Mouse (Mus musculus): Measurements from ENCODE around the gene Hoxd11. TPM values are rescaled to one million over a fixed set of nuclear protein-coding genes. Genes with fewer than 3 reads are reported as not detected.

Gene Hoxd11
- total RNA-seq, 2 experiments from 2014 or later, result not detected

DNA sequence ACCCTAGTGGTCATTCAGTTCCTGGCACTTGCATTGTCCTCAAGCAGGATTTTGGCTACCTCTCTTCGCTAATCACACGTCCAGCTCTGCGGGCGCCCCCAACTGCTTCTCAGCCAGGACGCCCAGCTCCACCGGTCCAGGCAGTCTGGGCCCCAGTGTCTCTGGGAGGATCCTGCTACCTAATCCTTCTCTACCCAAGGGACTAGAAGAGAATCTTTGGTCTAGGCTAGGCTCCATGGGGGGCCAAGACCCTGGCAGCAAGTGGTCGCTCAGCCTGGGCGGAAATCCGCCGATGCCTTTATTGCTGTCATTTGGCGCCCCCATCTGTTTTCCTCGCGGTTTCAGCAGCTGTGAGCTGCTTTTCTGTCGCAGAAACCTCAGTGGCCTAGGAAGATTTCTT is 17.7 kb upstream of the Hoxd11 start:
- ATAC-seq (replicated peaks; ENCODE audit: low FRiP score, poor library complexity, severe bottlenecking), result no peak

DNA sequence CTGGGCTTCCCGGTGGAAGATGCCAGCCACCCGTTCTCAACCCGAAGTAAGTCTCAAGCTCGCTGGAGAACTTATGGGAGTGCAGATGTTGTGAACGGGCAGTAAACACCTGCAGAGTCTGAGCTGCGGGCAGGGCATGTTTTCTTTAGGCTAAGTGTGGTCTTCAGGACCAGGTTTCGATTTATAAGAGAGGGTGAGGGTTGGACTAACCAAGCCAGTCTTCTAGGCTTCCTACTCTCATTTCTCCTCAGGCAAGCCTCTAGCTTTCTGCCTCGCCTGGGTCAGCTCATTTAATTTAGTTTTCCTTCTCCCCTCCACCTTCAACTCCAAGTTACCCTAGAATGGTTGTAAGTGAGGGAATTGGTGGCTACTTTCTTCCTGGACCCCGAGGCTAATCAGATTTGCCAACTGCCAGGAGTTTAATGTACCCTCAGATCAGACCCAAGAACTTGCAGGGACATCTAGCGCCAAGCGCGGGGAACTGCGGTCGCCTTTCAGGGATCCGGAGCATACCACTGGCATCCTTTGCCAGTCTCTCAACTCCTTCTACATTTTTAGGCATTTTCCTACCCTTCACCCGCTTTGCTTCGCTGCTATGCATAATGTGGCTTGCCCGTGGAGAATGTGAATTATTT is 15.9 kb upstream of the Hoxd11 start:
- ATAC-seq (replicated peaks; ENCODE audit: low FRiP score, poor library complexity, severe bottlenecking), result no peak

DNA sequence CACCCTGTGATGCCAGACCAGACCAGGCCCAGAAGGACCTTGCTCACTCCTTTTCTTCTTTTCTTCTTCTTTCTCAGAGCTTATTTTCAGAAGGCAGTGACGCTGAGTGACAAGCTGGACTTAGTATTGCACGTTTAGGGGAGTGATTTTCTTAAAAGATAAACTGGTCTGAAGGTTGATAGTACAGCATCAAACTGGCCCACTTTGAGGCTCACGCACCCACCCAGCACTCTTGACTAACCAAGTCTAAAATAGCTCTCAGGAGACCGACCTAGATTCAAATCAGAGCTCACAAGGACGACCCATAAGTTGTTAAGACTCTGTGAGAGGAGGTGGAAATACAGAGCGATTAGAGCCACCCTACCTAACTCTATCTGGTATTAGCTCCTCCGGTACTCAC is 12.9 kb upstream of the Hoxd11 start:
- no peak for ATAC-seq (replicated peaks; ENCODE audit: low FRiP score, poor library complexity, severe bottlenecking)

DNA sequence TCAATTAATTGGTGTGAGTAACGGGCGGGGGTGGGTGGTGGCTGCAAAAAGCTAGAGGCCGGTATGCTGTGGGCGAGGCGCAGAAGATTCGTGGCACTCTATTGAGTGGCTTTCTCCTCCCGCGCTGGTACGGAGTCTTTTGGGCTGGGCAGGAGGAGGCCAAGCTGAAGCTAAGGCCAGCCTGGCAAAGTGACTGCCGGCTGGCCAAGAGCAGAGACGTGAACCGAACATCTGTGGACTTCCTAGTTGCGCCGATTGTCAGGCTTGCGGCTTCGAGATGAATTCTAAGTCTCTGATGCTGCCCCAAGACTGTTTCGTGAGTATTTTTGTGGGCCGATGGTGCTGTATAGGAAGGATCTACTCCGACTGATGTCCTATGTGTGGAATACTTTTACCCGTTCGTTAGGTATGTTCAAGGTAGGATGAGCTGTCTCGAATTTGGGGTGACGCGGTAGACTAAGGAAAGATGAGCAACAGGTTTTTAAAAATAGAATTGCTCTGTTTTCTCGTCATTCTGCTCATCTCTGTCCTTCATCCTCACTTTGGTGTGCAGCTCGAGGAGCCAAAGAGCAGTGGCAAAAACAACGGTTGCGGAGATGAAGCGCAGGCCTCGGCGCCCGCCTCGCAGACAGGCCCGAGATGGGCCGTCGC is 12.0 kb upstream of the Hoxd11 start:
- ATAC-seq (replicated peaks; ENCODE audit: low FRiP score, poor library complexity, severe bottlenecking), result no peak

DNA sequence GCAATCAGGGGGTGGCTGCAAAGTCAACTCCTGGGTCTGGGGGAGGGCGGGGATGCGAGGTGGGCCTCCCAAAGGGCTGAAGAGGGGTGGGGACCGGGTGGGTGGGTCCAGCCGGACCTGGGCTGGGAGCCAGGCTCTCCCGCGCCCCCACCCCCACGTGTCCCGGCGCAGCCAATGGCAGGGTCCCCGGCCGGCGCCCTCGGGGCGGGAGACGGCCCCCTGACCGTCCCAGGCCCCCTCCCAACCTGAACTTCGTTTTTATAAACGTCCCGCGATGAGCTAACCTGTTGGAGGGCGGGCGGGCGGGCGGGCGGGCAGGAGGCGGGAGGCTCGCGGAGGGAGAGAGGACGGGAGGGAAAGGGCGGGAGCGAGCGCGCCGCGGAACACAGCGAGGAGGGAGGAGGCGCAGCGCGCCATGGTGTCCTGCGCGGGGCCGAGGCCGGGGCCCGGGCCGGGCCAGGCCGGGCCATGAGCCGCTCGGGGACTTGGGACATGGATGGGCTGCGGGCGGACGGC is 11.5 kb upstream of the Hoxd11 start, which contains the start of gene Hoxd13:
Hoxd13 (plus strand) TSS at position 469 of the 516 bp plus-strand sequence.
- no peak for ATAC-seq (replicated peaks; ENCODE audit: low FRiP score, poor library complexity, severe bottlenecking)

DNA sequence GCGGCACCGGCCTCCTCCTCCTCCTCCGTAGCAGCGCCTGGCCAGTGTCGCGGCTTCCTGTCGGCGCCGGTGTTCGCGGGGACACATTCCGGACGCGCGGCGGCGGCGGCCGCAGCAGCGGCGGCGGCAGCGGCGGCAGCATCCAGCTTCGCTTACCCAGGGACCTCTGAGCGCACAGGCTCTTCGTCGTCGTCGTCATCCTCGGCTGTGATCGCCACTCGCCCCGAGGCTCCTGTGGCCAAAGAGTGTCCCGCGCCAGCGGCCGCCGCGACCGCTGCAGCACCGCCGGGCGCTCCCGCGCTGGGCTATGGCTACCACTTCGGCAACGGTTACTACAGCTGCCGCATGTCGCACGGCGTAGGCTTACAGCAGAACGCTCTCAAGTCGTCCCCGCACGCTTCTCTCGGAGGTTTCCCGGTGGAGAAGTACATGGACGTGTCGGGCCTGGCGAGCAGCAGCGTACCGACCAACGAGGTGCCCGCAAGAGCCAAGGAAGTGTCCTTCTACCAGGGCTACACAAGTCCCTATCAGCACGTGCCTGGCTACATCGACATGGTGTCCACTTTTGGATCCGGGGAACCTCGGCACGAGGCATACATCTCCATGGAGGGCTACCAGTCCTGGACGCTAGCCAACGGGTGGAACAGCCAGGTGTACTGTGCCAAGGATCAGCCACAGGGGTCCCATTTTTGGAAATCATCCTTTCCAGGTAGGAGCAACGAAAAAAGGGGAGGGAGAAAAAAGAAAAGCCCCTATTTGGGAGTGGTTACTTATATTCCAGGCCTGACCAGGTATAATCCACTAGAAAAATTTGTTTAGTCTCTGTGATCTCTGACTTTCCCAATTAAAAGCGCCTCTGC is 10.8 kb upstream of the Hoxd11 start:
- no peak for ATAC-seq (replicated peaks; ENCODE audit: low FRiP score, poor library complexity, severe bottlenecking)

DNA sequence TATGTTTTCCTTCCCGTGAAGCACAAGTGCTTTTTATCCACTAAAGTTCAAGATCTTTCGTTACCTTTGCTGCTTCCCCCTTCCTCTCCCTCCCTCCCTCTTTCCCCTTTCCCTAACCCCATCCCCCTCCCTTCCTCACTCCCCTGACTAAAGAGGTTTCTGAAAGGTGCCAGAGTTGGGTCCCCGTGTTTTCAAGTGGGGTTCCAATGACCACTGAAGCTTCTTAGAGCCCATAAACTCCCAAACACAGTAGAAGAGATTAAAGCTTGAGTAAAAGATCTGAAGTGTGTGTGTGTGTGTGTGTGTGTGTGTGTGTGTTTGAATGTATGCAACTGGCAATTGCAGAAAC is 10.2 kb upstream of the Hoxd11 start:
- no peak for ATAC-seq (replicated peaks; ENCODE audit: low FRiP score, poor library complexity, severe bottlenecking)

DNA sequence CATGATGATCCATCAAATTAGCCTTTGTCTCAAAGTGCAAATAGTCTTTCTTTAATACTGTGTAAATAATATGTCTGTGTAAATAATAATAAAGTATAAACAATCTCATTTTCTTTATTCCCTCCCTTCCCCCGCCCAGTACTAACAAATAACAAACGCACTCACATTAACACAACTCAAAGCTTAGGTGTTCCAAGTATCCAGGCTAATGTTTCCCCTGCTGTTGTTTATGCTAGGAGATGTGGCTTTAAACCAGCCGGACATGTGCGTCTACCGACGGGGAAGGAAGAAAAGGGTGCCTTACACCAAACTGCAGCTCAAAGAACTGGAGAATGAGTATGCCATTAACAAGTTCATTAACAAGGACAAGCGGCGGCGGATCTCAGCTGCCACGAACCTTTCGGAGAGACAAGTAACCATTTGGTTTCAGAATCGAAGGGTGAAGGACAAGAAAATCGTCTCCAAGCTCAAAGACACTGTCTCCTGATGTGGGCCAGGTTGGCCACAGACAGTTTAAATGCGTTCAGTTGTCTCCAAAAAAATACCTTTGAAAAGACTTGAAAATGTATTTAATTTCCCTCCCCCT is 9.6 kb upstream of the Hoxd11 start:
- no peak for ATAC-seq (replicated peaks; ENCODE audit: low FRiP score, poor library complexity, severe bottlenecking)

DNA sequence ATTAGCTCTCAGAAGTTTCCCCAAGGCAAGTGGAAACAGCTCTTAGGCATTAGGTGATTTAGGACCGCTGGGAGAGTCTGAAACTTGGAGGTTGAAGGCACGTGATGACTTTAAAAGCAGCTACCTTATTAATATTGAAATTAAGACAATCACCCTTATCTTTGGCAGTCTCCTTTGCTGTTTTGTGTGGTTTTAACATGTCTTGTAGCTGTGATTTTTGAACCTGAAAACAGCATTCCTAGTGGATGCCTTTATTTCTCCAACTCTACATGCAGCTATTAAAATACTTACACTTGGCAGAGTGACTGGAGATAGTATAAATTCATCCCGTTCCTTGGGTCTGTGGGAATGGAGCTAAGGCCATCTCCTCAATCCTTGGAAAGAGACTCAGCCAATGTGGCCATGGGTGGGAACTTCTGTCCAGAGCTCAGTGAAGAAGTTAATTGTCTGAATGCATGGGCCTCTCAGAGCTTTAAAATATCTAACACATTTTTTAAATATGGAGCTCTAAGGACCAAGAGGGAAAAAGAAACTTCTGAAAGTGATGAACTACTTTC is 8.6 kb upstream of the Hoxd11 start:
- ATAC-seq (replicated peaks; ENCODE audit: low FRiP score, poor library complexity, severe bottlenecking), result no peak

DNA sequence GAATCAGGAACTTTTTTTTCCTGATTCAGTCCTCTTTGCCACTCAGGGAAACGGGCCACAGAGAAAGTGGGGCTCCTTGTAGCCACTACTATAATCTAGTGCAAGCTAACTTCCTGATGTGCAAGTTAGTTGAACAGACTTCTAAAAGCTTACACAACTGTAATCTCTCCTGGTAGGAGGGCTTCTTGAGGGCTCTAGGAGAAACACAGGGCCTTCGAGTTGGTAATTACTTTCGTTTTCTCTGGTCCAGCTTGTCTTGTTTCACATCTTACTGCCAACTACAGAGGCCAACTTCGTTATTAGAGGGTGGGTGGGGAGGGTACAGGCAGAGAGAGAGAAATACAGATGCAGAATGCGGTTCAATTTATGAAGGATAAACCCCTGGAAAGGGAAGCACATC is 7.5 kb upstream of the Hoxd11 start:
- no peak for ATAC-seq (replicated peaks; ENCODE audit: low FRiP score, poor library complexity, severe bottlenecking)

DNA sequence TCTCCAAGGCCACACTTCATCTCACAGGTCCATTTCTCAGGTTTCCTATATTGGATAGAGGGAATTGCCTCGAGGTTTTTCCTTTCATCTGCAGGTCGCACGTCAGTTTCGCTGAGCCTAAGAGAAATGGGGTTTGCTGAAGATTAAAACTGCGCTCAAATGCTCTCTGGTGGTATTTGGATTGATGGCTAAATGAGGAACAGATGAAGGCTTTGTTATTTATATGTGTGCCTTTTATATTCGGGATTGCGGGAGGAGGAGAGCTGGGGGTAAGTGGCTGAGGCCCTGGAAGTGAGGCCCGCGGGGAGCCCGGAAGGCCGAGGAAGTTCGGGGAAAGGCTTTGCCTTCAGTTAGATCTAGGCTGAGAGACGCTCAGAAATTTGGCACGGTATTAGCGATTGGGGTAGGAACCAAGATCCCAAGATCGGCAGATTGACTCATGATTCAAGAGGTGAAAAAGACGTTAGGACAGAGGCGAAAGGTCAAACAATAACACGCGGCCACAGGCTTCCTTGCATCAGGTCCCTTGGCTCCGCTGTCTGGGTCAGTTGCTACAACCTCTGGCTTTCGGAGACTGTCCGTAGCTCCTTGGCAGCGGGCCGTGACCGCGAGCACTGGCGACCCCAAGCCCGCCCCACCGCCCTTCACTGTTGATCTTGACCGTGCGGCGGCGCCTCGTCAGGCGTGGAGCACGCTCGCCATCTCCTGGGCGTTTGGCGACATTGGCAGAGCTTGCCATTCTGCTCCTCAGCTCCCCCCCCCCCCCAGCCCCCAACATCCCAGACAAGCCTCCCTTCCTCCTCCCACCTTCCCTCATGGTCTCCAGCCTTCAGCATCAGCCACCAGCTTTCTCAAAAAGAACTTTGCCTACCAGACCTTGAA is 6.6 kb upstream of the Hoxd11 start:
- no peak for ATAC-seq (replicated peaks; ENCODE audit: low FRiP score, poor library complexity, severe bottlenecking)

DNA sequence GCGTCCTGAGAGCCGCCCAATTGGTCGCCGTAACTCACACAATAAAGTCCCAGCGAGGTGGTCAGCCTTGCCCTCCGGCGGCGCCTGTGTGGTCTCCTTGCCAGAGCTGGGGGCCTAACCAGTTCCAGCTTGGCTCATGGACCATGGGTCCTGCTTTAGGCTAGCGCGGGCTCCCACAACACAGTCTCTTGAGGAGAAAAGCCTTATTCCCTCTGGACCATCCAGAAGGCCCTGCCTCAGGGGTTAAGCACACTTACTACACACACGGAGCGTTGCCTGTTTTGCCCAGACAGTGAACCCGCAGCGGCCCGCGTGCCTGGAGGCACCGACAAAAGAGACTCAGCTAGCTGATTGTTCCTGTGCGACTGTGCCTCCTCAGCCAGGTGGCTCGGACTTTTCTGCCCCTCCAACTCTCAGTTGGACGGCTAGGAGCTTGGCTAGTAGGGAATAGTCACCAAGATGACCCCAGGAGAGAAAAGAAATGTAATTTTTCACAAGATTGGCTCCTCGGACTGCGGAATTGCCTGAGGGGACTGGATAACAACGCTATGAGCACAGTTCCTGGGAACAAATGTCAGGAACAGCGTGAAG is 5.4 kb upstream of the Hoxd11 start:
- ATAC-seq (replicated peaks; ENCODE audit: low FRiP score, poor library complexity, severe bottlenecking), result no peak

DNA sequence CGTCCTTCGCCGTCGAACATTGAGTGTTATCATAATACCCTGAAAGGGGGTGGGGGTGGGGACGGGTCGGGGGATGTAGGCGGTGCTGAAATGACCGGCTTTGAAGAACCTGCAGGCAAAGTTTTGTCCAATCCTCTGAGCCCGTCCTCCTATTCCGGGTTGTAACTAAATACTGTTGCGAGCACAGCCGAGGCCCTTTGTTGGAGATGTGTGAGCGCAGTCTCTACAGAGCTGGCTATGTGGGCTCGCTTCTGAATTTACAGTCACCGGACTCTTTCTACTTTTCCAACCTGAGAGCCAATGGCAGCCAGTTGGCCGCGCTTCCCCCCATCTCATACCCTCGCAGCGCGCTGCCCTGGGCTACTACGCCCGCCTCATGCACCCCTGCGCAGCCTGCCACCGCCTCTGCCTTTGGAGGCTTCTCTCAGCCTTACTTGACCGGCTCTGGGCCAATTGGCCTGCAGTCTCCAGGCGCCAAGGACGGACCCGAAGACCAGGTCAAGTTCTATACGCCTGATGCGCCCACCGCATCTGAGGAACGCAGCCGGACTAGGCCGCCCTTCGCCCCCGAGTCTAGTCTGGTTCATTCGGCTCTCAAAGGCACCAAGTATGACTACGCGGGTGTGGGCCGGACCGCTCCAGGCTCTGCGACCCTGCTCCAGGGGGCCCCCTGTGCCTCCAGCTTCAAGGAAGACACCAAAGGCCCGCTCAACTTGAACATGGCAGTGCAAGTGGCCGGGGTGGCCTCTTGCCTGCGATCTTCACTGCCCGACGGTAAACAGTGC is 4.3 kb upstream of the Hoxd11 start, which contains the start of gene Hoxd12:
Hoxd12 (plus strand) TSS at position 133 of the 785 bp plus-strand sequence.
- ATAC-seq (replicated peaks; ENCODE audit: low FRiP score, poor library complexity, severe bottlenecking), result no peak

DNA sequence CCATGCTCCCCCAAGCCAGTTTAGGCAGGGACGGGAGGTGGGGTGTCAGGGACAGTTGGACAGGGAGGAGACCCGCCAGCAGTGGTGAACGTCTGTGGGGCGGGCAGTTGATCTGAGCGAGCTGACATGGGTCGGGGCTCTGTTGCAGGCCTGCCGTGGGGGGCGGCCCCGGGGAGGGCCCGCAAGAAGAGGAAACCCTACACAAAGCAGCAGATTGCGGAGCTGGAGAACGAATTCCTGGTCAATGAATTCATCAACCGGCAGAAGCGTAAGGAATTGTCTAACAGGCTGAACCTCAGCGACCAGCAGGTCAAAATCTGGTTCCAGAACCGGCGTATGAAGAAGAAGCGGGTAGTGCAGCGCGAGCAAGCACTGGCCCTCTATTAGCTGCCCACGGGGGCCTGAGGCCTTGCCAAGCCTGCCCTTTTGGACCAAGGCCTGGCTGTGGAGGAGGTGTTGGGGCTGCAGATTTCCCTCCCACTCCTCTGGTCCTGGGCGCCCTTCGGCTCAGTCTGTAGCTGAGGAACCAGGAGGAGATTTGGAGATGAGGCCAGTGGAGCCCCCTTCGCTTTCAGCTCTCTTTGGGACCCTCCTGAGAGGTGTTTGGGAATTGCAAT is 3.6 kb upstream of the Hoxd11 start:
- ATAC-seq (replicated peaks; ENCODE audit: low FRiP score, poor library complexity, severe bottlenecking), result no peak

DNA sequence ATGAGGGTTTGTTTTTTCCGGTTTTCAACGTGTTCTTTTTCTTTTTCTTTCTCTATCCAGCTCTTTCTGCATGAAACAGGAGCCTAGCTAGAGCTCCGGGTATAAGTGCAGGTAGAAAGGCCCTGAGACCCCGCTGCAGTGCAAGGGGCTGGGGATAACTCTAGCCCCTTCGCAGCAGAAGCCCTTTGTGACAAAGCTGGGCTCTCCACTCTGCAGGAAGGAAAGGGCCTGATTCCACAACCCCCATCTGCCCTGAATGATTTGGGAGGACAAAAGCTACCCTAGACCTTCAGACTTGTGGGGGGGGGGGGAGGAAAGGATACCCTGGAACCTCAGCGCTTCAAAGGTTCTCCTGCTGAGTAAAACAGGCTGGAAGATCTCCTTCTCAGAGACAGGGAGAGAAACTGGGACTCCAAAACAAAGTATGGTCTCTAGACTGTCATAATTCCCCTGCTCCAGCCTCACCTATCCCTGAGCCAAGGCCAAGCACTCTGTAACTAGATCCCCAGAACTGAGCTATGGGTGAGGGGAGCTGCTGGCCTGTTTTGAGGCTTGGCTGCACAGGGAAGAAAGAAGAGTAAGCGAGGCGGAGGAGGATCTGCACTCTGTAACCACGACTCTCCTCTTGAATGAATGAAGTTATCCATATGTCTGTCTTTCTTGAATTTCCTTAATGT is 2.8 kb upstream of the Hoxd11 start:
- ATAC-seq (replicated peaks; ENCODE audit: low FRiP score, poor library complexity, severe bottlenecking), result no peak

DNA sequence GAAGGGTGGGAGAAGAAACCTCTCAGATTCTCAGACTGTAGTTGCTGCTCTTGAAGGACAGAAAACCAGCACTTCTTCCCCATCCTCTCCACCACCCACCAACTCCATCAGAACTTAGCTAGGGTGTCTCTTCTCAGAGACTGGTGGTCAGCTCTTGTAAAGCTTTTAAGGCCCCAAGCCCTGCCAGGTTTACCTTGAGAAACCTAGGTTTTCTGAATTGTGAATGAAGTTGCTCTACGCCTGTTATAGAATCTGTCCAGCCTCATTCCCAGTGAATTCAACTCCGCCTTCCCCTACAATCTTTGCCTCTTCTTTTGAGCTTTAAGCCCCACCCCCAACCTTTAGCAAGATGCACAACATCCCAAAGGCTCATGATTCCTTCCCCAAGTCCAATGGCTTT is 2.3 kb upstream of the Hoxd11 start:
- no peak for ATAC-seq (replicated peaks; ENCODE audit: low FRiP score, poor library complexity, severe bottlenecking)

DNA sequence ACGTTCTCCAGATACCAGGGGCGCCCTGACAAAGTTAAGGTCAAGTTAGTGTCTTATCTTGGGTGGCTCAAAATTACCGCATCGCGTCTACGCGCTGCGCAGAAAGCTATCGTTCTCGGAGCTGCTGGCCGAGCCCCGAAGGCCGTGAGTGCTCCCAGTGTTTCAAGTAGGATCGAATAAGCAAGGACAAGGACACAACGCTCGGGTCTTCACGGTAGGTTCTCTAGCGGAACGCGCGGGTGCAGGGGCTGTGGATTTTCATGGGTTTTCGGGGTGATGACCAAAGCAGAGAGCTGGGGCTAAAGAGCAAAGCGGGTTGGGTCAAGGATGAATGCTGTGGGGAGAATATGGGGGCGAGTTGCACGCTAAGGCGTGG is 227 bp downstream of the Hoxd11 start:
- no peak for ATAC-seq (replicated peaks; ENCODE audit: low FRiP score, poor library complexity, severe bottlenecking)

All from erythroblast, adult 5-6 weeks (primary cell).